Mouse (Mus musculus) E14TG2a.4 (cell line): ENCODE data around the gene Ginm1.

Experiments
- H3K27me3 ChIP-seq: 2 replicates; pipeline ENCODE4 v1.6.1; 2014; ENCODE audit warnings: low read length, control low read depth; ENCODE audit not compliant: insufficient read depth
- H3K36me3 ChIP-seq: 2 replicates; pipeline ENCODE4 v1.6.1; 2014; ENCODE audit warnings: low read length, control low read depth; ENCODE audit not compliant: insufficient read depth
- H3K4me1 ChIP-seq: replicated peaks from 2 replicates; pipeline ENCODE4 v1.6.1; 2014; ENCODE audit warnings: low read depth, low read length, control low read depth
- H3K4me3 ChIP-seq: replicated peaks from 2 replicates; pipeline ENCODE4 v1.5.1; 2014; ENCODE audit warnings: mild to moderate bottlenecking, low read length
- H3K9me3 ChIP-seq: 2 replicates; pipeline ENCODE4 v1.6.1; 2014; ENCODE audit warnings: low read length, control low read depth
- CTCF ChIP-seq: conservative IDR thresholded peaks from 2 replicates; pipeline ENCODE4 v1.5.1; 2014; ENCODE audit warnings: low read length
- NANOG ChIP-seq: IDR thresholded peaks from 2 replicates; pipeline ENCODE4 v1.6.1; 2014; ENCODE audit warnings: borderline replicate concordance, low read length, mixed read lengths
- POU5F1 ChIP-seq: IDR thresholded peaks from 2 replicates; pipeline ENCODE4 v1.6.1; 2014; ENCODE audit warnings: low read length, borderline replicate concordance

Ginm1 gene

GRCm38 (mm10) chr10:7787319-7787718 is 5.3 kb downstream of the Ginm1 start:
- Histone ChIP-seq H3K4me1 (peaks cover 21% of the 10 kb centered on the region), H3K27me3 (no peaks in the 10 kb centered on the region; the same call in 1 of the 2 replicates), H3K36me3 (peaks cover 18% of the 10 kb centered on the region), H3K4me3 (no peak overlapping the region), H3K9me3 (no peaks in the 10 kb centered on the region)
- TF ChIP-seq NANOG (no peak), CTCF (no peak), POU5F1 (no peak)

- H3K36me3 ChIP-seq: peaks cover 7% of the 10 kb centered on the region
- H3K9me3 ChIP-seq: no peaks in the 10 kb centered on the region
- peaks cover 8% of the 10 kb centered on the region for H3K4me1 ChIP-seq
- peak overlapping the region; percentile 99 for H3K4me3 ChIP-seq
- no peak for TF ChIP-seq CTCF
- 0 out of 2 replicates have a peak, but pooled peaks cover 3% of the 10 kb centered on the region for H3K27me3 ChIP-seq
Observed at GRCm38 (mm10) chr10:7781214-7781613, 11.4 kb downstream of the Ginm1 start.

DNA sequence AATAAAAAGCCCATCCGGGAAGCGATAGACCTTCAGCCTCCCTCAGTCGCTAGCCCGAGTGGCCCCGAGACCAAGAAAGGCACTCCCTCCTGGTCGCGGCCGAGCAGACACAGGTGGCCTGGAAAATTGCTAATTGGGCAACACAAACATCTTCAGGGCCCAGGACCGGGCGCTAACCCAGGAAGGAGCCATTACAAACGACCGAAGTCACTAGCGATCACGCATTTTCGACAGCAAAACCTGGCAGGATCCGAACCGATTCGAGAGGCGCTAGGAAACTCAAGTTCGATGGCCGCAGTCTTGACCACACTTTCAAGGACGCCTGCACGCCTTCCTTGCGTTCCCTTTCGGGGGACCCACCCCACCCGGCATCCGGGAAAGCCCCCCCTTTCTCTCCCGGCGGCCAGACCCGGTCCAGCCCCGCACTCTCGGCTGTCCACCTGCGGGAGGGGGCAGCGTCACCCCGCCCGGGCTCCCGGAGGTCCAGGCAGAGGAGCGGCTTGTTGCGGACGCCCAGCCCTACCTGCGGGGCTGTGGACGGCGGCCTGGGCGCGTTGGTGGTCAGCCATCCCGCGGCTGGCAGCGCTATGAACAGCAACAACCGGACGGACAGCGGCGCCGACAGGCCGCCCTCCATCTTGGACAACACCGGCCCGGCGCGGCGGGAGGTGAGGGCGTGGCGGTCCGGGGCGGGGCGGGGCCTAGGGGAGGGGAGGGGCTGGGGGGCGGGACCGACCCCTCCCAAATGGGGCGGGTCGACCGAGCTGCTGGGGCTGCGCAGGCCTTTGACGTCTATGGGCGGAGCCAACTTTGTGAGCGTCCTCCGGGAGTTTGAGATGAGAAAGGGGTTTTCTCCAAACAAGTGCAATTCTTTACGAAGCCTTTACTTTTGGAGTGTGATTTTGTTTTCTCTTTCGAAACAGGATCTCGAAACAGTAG is 12.1 kb downstream of the Ginm1 start:
- no peaks in the 10 kb centered on the region for H3K9me3 ChIP-seq
- H3K36me3 ChIP-seq: peaks cover 12% of the 10 kb centered on the region
- 0 out of 2 replicates have a peak, but pooled peaks cover 3% of the 10 kb centered on the region for H3K27me3 ChIP-seq
- peak overlapping the region; percentile 99 for H3K4me3 ChIP-seq
- TF ChIP-seq NANOG (no peak), POU5F1 (no peak)
- peaks cover 8% of the 10 kb centered on the region for H3K4me1 ChIP-seq

GRCm38 (mm10) chr10:7779751-7780237 is 12.8 kb downstream of the Ginm1 start:
- 0 out of 2 replicates have a peak, but pooled peaks cover 3% of the 10 kb centered on the region for H3K27me3 ChIP-seq
- H3K36me3 ChIP-seq: peaks cover 19% of the 10 kb centered on the region
- H3K4me3 ChIP-seq: peak overlapping the region; percentile 99
- no peaks in the 10 kb centered on the region for H3K9me3 ChIP-seq
- TF ChIP-seq NANOG (no peak), POU5F1 (no peak), CTCF (no peak)
- H3K4me1 ChIP-seq: peaks cover 8% of the 10 kb centered on the region

GRCm38 (mm10) chr10:7778361-7778760 is 14.3 kb downstream of the Ginm1 start:
- Histone ChIP-seq H3K27me3 (0 out of 2 replicates have a peak, but pooled peaks cover 3% of the 10 kb centered on the region), H3K4me3 (no peak overlapping the region), H3K4me1 (peaks cover 8% of the 10 kb centered on the region), H3K36me3 (peaks cover 29% of the 10 kb centered on the region), H3K9me3 (no peaks in the 10 kb centered on the region)
- TF ChIP-seq NANOG (no peak), POU5F1 (no peak), CTCF (no peak)

DNA sequence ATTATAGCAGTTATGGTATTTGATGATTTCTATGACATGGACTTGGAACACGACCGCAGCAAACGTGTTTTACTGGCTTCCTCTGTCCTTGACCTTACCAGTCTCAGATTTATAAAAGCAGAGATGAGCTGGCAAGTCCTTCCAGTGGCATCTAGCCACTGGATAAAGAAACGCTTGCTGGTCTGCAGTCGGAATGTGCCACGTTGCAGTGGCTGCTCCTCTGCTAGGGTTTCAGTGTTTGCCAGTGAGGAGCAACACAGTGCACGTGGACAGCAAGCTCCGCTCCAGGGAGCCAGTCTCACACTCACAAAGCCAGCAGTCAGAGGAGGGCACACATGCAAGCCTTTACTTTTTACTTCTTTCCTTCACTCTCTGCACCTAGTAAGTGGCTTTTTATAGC is 17.2 kb downstream of the Ginm1 start:
- peaks cover 54% of the 10 kb centered on the region for H3K36me3 ChIP-seq
- peaks cover 3% of the 10 kb centered on the region; the same call in 1 of the 2 replicates for H3K4me1 ChIP-seq
- TF ChIP-seq CTCF (no peak), NANOG (no peak), POU5F1 (no peak)
- H3K27me3 ChIP-seq: 0 out of 2 replicates have a peak, but pooled peaks cover 3% of the 10 kb centered on the region
- H3K9me3 ChIP-seq: no peaks in the 10 kb centered on the region
- H3K4me3 ChIP-seq: no peak overlapping the region

DNA sequence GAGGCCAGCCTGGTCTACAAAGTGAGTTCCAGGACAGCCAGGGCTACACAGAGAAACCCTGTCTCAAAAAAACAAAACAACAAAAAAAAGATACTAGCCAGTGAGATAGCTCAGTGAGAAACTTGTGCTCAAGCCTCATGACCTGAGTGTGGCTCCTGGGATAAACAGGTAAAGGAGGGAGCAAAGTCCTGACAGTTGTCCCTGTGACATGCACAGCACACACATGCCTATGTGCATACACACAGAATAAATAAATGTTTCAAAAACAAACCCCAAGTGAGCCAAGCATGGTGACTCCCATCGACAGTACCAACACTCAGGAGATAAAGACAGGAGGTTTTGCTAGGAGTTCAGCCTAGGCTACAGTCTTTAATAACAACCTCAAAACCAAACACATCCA is 19.9 kb downstream of the Ginm1 start:
- Histone ChIP-seq H3K4me1 (0 out of 2 replicates have a peak, but pooled peaks cover 3% of the 10 kb centered on the region), H3K4me3 (no peak overlapping the region), H3K27me3 (no peaks in the 10 kb centered on the region), H3K9me3 (no peaks in the 10 kb centered on the region), H3K36me3 (peaks cover 74% of the 10 kb centered on the region)
- no peak for TF ChIP-seq CTCF
- TF ChIP-seq NANOG: no peak
- no peak for TF ChIP-seq POU5F1

- H3K4me1 ChIP-seq: 0 out of 2 replicates have a peak, but pooled peaks cover 3% of the 10 kb centered on the region
- peaks cover 77% of the 10 kb centered on the region for H3K36me3 ChIP-seq
- H3K9me3 ChIP-seq: no peaks in the 10 kb centered on the region
- TF ChIP-seq CTCF: no peak
- no peak overlapping the region for H3K4me3 ChIP-seq
- H3K27me3 ChIP-seq: no peaks in the 10 kb centered on the region
Observed at GRCm38 (mm10) chr10:7772346-7772745, 20.3 kb downstream of the Ginm1 start.

GRCm38 (mm10) chr10:7757544-7757943 is 35.1 kb downstream of the Ginm1 start:
- TF ChIP-seq CTCF: no peak
- TF ChIP-seq NANOG: no peak
- no peak for TF ChIP-seq POU5F1
- Histone ChIP-seq H3K27me3 (no peaks in the 10 kb centered on the region), H3K36me3 (peaks cover 90% of the 10 kb centered on the region), H3K9me3 (no peaks in the 10 kb centered on the region), H3K4me1 (no peaks in the 10 kb centered on the region), H3K4me3 (no peak overlapping the region)
